Mouse (Mus musculus): ENCODE results near the gene Bco2.

GRCm38 (mm10) chr9:50500974-50501501 is 53.9 kb downstream of the Bco2 start:
- TF ChIP-seq CTCF (IDR thresholded peaks at IDR 0.05; ENCODE audit: extremely low read depth, insufficient read depth, low read length) (no peak), POLR2A (IDR thresholded peaks at IDR 0.05; ENCODE audit: extremely low read depth, insufficient read depth, low read length) (0 out of 2 replicates have a peak, but pooled peaks have one; percentile 30)
